Mouse (Mus musculus) intestine, postnatal 0 days (tissue): Measurements from ENCODE around the gene Rassf6. TPM values are rescaled to one million over a fixed set of nuclear protein-coding genes. Genes with fewer than 3 reads are reported as not detected.

Experiments used
- ATAC-seq: fragments of 200-750 bp; cut with Nextera tagmentation; 2 replicates; pipeline ENCODE4 v1.8.0; 2017; ENCODE audit warnings: mild to moderate bottlenecking, moderate TSS enrichment, moderate library complexity
- H3K27ac ChIP-seq: fragments of 300-500 bp; sonication (generic); 2 replicates; pipeline ENCODE4 v1.5.1; 2014; ENCODE audit warnings: mild to moderate bottlenecking, low read depth, low read length, moderate library complexity
- H3K27me3 ChIP-seq: fragments of 300-500 bp; sonication (generic); replicated peaks from 2 replicates; pipeline ENCODE4 v1.6.1; 2014; ENCODE audit warnings: low read length, mixed read lengths; ENCODE audit not compliant: control insufficient read depth, insufficient read depth
- H3K36me3 ChIP-seq: fragments of 300-500 bp; sonication (generic); 2 replicates; pipeline ENCODE4 v1.6.1; 2014; ENCODE audit warnings: mild to moderate bottlenecking, moderate library complexity; ENCODE audit not compliant: control insufficient read depth, insufficient read depth
- H3K4me1 ChIP-seq: fragments of 300-500 bp; sonication (generic); replicated peaks from 2 replicates; pipeline ENCODE4 v1.6.1; 2014; ENCODE audit warnings: antibody characterized with exemption, low read length, mixed read lengths; ENCODE audit not compliant: control insufficient read depth, insufficient read depth
- H3K4me2 ChIP-seq: fragments of 300-500 bp; sonication (generic); replicated peaks from 2 replicates; pipeline ENCODE4 v1.6.1; 2014; ENCODE audit warnings: low read depth, mild to moderate bottlenecking, moderate library complexity
- H3K4me3 ChIP-seq: fragments of 300-500 bp; sonication (generic); 2 replicates; pipeline ENCODE4 v1.5.1; 2014; ENCODE audit warnings: low read depth, low read length
- H3K9ac ChIP-seq: fragments of 300-500 bp; sonication (generic); 2 replicates; pipeline ENCODE4 v1.6.1; 2014; ENCODE audit warnings: mild to moderate bottlenecking, low read depth, low read length
- H3K9me3 ChIP-seq: fragments of 300-500 bp; sonication (generic); 2 replicates; pipeline ENCODE4 v1.6.1; 2016; ENCODE audit warnings: mixed run types; ENCODE audit not compliant: control insufficient read depth
- CTCF ChIP-seq: sonication (generic); IDR thresholded peaks from 2 replicates; pipeline ENCODE4 v1.5.1; 2016; ENCODE audit warnings: low read depth, mild to moderate bottlenecking, control low read depth, antibody characterized with exemption, moderate library complexity
- WGBS: fragments of 180-500 bp; shearing (Covaris S2); extraction: QIAGEN DNeasy Blood & Tissue Kit; methylation state at CpG from one replicate; pipeline ENCODE4 v1.1.7; 2014; 5-methylcytosine and 5-hydroxymethylcytosine counted together
- polyA plus RNA-seq: library from polyadenylated mRNA; unstranded; fragments of >200 nt; fragmentation: Nextera tagmentation; extraction: Ambion mirVana; gene quantifications from 2 replicates; pipeline ENCODE4 v1.2.1, GENCODE M21; 2015

Rassf6 gene
- polyA plus RNA-seq, 1 experiment from 2014 or later, result 30.7 TPM

DNA sequence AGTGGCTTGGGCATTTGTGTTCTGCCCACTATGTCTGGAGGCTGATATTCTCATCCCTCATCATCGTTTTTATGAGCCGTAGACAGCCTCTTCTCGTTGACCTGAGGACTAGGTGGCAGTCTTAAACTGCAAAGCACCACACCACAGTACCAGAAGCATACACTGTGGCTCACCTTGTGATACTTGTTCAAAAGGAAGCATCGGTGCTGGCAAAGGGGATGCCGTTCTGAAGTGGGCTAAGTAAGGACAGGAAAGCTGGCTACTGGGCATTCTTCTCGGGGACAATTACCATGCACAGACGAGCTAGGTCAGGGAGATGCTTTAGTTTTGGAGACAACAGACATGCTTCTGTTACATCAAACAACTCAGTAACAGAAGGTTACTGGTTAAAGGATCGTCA is 21.4 kb upstream of the Rassf6 start:
- Histone ChIP-seq H3K9me3 (no peaks in the 10 kb centered on the region), H3K27ac (no peak overlapping the region), H3K4me3 (no peak overlapping the region), H3K9ac (no peak overlapping the region), H3K4me2 (no peak overlapping the region), H3K36me3 (no peaks in the 10 kb centered on the region), H3K27me3 (0 out of 2 replicates have a peak, but pooled peaks cover 3% of the 10 kb centered on the region), H3K4me1 (no peaks in the 10 kb centered on the region)
- TF ChIP-seq CTCF, result no peak
- WGBS, result 52% methylated on average over 8 of the region's 8 CpGs
- ATAC-seq, result no peak

DNA sequence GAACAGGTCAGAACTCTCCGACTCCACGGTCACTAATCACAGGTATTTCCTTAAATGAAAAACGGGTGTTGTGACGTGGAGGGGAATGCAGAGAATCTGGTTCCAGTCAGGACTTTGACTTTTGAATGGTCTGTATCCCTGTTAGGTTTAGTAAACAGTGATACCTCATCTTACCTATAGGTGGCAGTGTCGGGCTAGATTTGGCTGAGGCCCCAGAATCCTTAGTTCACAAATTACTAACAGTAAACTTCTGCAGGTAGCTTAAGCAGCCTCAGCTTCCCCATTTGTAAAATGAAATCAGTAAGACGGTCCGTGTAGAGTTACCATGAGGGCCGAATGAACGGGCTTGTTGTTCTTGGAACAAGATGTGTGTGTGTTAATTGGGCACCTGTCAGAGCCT is 21.0 kb upstream of the Rassf6 start:
- Histone ChIP-seq H3K9ac (no peak overlapping the region), H3K9me3 (no peaks in the 10 kb centered on the region), H3K36me3 (no peaks in the 10 kb centered on the region), H3K4me1 (no peaks in the 10 kb centered on the region), H3K4me2 (no peak overlapping the region), H3K27ac (no peak overlapping the region), H3K27me3 (0 out of 2 replicates have a peak, but pooled peaks cover 3% of the 10 kb centered on the region), H3K4me3 (no peak overlapping the region)
- 17% methylated on average over 9 of the region's 9 CpGs for WGBS
- peak; percentile 59 for ATAC-seq
- TF ChIP-seq CTCF, result peak; percentile 87

DNA sequence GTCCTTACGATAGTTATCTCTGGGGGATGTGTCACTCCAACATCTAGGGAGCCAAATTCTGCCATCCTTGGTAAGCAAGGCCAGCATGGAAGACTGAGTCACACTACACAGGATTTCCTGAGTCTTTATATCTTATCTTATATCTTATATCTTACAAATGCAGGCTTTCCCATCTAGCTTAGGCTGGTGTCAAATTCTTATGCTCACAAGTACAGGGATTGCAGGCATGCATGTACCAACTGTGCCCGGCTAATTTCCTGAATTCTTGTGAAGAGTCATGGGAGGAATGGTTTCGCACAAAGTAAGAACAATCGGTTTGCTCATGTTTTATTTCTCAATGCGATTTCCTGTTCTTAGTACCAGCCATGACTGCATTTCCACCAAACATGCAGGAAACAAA is 20.0 kb upstream of the Rassf6 start:
- ATAC-seq, result no peak
- Histone ChIP-seq H3K27me3 (0 out of 2 replicates have a peak, but pooled peaks cover 3% of the 10 kb centered on the region), H3K9me3 (no peaks in the 10 kb centered on the region), H3K4me1 (no peaks in the 10 kb centered on the region), H3K4me2 (no peak overlapping the region), H3K36me3 (no peaks in the 10 kb centered on the region), H3K4me3 (no peak overlapping the region), H3K9ac (no peak overlapping the region), H3K27ac (no peak overlapping the region)
- 86% methylated on average over 5 of the region's 5 CpGs for WGBS
- TF ChIP-seq CTCF, result no peak

DNA sequence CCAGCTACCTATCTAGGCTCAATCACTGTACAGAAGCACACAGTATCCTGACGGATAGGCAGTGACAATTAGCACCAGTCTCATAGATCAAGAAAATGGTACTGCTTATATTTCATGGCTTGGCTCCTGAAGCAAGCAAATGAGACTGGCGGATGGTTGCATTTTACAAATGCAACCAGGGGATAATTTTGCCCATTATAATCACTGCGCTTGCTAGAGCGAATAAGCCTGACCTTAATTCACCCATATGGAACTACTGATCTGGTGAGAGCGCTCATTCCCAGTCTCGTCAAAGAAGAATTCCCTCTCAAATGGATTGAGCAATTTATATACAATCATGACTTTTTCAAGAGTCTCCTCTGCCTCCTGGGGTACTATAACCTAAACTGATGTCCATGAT is 16.2 kb upstream of the Rassf6 start:
- no peak overlapping the region for H3K9ac ChIP-seq
- H3K4me3 ChIP-seq, result no peak overlapping the region
- no peak for TF ChIP-seq CTCF
- 0 out of 2 replicates have a peak, but pooled peaks cover 3% of the 10 kb centered on the region for H3K27me3 ChIP-seq
- 91% methylated on average over 6 of the region's 6 CpGs for WGBS
- no peaks in the 10 kb centered on the region for H3K9me3 ChIP-seq
- H3K4me2 ChIP-seq, result no peak overlapping the region
- H3K27ac ChIP-seq, result no peak overlapping the region
- ATAC-seq, result no peak
- no peaks in the 10 kb centered on the region for H3K36me3 ChIP-seq
- H3K4me1 ChIP-seq, result no peaks in the 10 kb centered on the region

DNA sequence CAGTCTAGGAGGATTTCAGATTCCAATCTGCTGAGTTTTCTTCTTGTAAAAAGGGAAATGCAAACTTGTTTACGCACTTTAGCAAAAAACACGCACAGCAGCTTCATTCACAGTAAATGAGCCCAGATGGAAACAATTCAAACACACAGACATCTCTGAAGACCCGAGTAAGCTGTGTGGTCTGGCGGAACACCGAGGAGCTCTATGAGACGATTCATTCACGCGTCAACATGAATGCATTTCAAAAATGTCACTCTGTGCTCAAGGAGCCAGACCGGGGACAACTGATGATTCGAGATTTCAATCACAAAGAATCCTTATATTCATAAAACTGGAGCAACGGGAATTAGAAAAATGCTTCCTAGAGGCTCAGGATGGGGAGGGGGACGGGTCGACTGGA is 15.4 kb upstream of the Rassf6 start:
- no peak for ATAC-seq
- Histone ChIP-seq H3K27ac (no peak overlapping the region), H3K9me3 (no peaks in the 10 kb centered on the region), H3K27me3 (0 out of 2 replicates have a peak, but pooled peaks cover 3% of the 10 kb centered on the region), H3K4me2 (no peak overlapping the region), H3K4me1 (no peaks in the 10 kb centered on the region), H3K4me3 (no peak overlapping the region), H3K9ac (no peak overlapping the region), H3K36me3 (no peaks in the 10 kb centered on the region)
- WGBS, result 66% methylated on average over 13 of the region's 13 CpGs
- TF ChIP-seq CTCF, result no peak

DNA sequence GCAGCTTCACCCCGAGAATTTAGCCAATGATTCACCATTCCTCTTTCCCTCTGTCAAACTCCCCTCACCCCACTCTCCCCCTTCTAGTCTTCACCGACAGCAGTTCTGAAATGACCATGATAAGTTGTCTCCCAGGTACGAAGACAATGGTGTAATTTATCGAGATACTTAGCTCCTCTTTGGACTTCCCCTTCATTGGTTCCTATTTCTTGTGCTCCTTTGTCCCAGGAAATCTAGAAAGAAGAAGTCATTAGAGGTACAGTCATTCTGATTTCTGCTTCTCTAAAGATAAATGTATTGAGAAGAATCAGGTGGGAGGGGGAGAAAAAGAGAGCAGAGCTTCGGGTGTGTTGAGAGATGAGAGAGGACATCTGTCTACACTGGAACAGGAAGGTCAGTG is 14.3 kb upstream of the Rassf6 start:
- 63% methylated on average over 5 of the region's 5 CpGs for WGBS
- no peak overlapping the region for H3K27ac ChIP-seq
- H3K36me3 ChIP-seq, result no peaks in the 10 kb centered on the region
- no peak overlapping the region for H3K4me3 ChIP-seq
- ATAC-seq, result no peak
- no peaks in the 10 kb centered on the region for H3K9me3 ChIP-seq
- no peak overlapping the region for H3K4me2 ChIP-seq
- H3K27me3 ChIP-seq, result no peaks in the 10 kb centered on the region
- H3K9ac ChIP-seq, result no peak overlapping the region
- no peaks in the 10 kb centered on the region for H3K4me1 ChIP-seq
- TF ChIP-seq CTCF, result no peak

DNA sequence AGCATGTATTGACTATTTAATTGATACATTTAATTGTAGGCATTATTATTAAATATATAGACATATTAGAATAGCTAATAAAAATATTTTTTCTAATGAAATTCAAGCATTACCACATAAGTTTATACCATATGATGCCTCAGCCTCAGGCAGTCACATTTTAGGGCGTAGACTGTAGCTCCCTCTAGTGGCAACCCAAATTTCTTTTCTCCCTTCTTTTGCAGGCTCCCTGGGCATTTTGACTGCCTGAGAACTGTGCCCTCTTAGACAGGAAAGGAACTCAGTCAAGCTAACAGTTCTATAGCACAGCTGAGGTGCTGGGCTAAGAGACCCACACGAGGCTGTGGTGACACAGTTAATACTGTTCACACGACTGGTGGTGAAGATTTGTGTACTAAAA is 12.3 kb upstream of the Rassf6 start:
- ATAC-seq, result no peak
- 4% methylated on average over 3 of the region's 3 CpGs for WGBS
- H3K27me3 ChIP-seq, result no peaks in the 10 kb centered on the region

More for the DNA sequence above, 12.3 kb upstream of the Rassf6 start:
- no peaks in the 10 kb centered on the region for H3K36me3 ChIP-seq
- no peak overlapping the region for H3K4me2 ChIP-seq
- no peak overlapping the region for H3K9ac ChIP-seq
- TF ChIP-seq CTCF, result peak; percentile 95
- H3K4me1 ChIP-seq, result 0 out of 2 replicates have a peak, but pooled peaks cover under 1% of the 10 kb centered on the region
- no peak overlapping the region for H3K4me3 ChIP-seq
- no peaks in the 10 kb centered on the region for H3K9me3 ChIP-seq
- no peak overlapping the region for H3K27ac ChIP-seq
